Mouse (Mus musculus): Measurements from ENCODE around the gene Ascc1.

DNA sequence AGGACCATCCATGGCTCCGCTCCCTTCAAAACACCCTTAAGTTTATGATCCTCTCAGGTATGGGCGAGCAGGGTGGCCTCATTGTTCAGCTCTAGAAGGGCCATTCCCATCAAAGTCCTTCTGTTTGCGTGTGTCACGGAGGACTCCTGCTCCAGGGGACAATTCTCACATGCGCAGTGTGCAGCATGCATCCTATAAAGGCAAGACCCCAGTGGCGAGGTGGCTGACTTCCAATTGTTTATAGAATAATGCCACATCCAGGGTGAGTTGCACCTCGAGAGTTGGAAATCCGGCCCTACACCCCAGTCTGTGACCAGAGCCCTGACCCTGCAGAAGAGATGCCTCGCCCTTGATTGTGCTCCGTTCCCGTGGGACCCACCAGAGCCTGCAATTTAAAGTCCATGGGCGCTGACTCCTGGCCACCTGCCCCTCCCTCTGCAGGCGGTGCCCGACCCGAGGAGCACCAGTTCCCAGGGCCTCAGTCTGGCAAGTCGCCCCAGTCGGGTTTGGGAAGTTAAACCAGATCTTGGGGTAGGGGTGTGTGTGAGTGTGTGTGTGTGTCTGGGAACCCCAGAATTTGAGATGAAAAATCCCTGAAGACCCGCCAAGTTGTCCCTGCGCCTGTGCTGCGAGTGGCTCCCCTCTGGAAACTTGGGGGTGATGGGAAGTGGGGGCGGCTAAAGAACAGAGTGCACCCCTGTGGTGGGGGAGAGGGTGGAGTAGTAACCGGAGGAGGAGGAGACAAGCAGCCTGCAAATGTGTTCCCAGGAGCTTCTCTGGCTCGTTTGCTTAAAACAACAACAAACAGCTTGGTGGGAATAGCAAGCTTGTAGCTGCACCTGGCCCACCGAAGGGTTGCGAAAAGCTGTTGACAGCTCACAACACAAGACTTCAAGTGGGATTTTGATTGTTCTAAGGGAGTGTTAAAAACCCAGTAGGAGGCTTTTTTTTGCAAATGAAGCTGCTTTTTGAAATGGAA lies 45.1 kb upstream of the Ascc1 start:
- TF ChIP-seq CTCF (IDR thresholded peaks at IDR 0.05; ENCODE audit: low read depth, low read length) (no peak), POLR2A (IDR thresholded peaks at IDR 0.05; ENCODE audit: borderline replicate concordance, low read depth, low read length) (no peak)

Measured in bone marrow macrophage, adult 2 months (primary cell).